Mouse (Mus musculus) forebrain, embryonic 11.5 days (tissue): ENCODE data around the gene Rgs18. TPM values are rescaled to one million over a fixed set of nuclear protein-coding genes. Genes with fewer than 3 reads are reported as not detected.

ENCODE experiments used
- ATAC-seq: fragments of 200-750 bp; cut with Nextera tagmentation; replicated peaks from 2 replicates; pipeline ENCODE4 v1.8.0; 2017; ENCODE audit warnings: moderate TSS enrichment; ENCODE audit not compliant: low FRiP score
- DNase-seq: peaks from one replicate; pipeline ENCODE4 v3.0.0-alpha.2; 2017; ENCODE audit warnings: low spot score
- H3K27ac ChIP-seq: fragments of 300-500 bp; sonication (generic); 2 replicates; pipeline ENCODE4 v1.5.1; 2014; ENCODE audit warnings: low read depth, low read length
- H3K27me3 ChIP-seq: fragments of 300-500 bp; sonication (generic); 2 replicates; pipeline ENCODE4 v1.6.1; 2014; ENCODE audit warnings: mild to moderate bottlenecking, low read length, mixed read lengths; ENCODE audit not compliant: control insufficient read depth, insufficient read depth
- H3K36me3 ChIP-seq: fragments of 300-500 bp; sonication (generic); 2 replicates; pipeline ENCODE4 v1.6.1; 2014; ENCODE audit warnings: mild to moderate bottlenecking, low read length, moderate library complexity, mixed read lengths; ENCODE audit not compliant: control insufficient read depth, insufficient read depth
- H3K4me1 ChIP-seq: fragments of 300-500 bp; sonication (generic); replicated peaks from 2 replicates; pipeline ENCODE4 v1.6.1; 2014; ENCODE audit warnings: low read length, mixed read lengths; ENCODE audit not compliant: control insufficient read depth, insufficient read depth
- H3K4me2 ChIP-seq: fragments of 300-500 bp; sonication (generic); 2 replicates; pipeline ENCODE4 v1.6.1; 2014; ENCODE audit warnings: low read depth, mild to moderate bottlenecking, low read length, moderate library complexity, mixed read lengths; ENCODE audit not compliant: severe bottlenecking
- H3K4me3 ChIP-seq: fragments of 300-500 bp; sonication (generic); 2 replicates; pipeline ENCODE4 v1.5.1; 2014; ENCODE audit warnings: low read depth, low read length
- H3K9ac ChIP-seq: fragments of 300-500 bp; sonication (generic); 2 replicates; pipeline ENCODE4 v1.6.1; 2014; ENCODE audit warnings: low read length
- H3K9me3 ChIP-seq: fragments of 300-500 bp; sonication (generic); 2 replicates; pipeline ENCODE4 v1.6.1; 2016; ENCODE audit warnings: low read length, mixed read lengths; ENCODE audit not compliant: control insufficient read depth
- WGBS: fragments of 180-500 bp; shearing (Covaris S2); extraction: QIAGEN DNeasy Blood & Tissue Kit; methylation state at CpG from one replicate; pipeline ENCODE4 v1.1.7; 2014; 5-methylcytosine and 5-hydroxymethylcytosine counted together
- polyA plus RNA-seq: library from polyadenylated mRNA; unstranded; fragments of >200 nt; fragmentation: Nextera tagmentation; extraction: Ambion mirVana; gene quantifications from 2 replicates; pipeline ENCODE4 v1.2.1, GENCODE M21; 2014

Gene Rgs18
- 1.8 and 2.1 TPM in 2 replicates for polyA plus RNA-seq

DNA sequence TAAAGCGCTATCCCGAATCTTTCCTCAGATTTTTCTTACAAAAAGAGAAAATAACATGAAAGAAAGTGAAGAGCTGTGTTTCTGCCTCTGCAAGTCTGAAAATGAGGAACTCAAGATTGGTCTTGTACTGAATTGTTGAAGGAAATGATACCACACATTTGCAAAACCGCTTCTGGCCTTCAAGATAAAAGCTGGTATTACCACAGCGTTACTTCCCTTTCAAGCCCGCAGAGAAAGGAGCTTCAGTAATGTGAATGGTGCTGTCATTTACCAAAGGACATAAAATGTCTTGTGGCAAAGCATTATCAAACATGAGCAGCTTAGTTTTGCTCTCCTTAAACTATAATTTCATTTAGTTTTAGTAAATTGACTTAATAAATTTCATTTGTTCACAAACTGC lies at the start of gene Rgs18:
Rgs18 (minus strand) TSS at position 105 of the 400 bp plus-strand sequence.
- no peak for DNase-seq
- ATAC-seq = no peak
- H3K4me2 ChIP-seq = no peak within 1 kb of the TSS
- 83% methylated on average over 5 of the region's 5 CpGs for WGBS
- H3K36me3 ChIP-seq = no peaks in the 10 kb centered on the region
- no peak within 1 kb of the TSS for H3K4me3 ChIP-seq
- H3K27ac ChIP-seq = no peak within 1 kb of the TSS
- no peak within 1 kb of the TSS for H3K9ac ChIP-seq
- no peaks in the 10 kb centered on the region for H3K27me3 ChIP-seq
- no peaks in the 10 kb centered on the region for H3K9me3 ChIP-seq
- no peaks in the 10 kb centered on the region for H3K4me1 ChIP-seq

DNA sequence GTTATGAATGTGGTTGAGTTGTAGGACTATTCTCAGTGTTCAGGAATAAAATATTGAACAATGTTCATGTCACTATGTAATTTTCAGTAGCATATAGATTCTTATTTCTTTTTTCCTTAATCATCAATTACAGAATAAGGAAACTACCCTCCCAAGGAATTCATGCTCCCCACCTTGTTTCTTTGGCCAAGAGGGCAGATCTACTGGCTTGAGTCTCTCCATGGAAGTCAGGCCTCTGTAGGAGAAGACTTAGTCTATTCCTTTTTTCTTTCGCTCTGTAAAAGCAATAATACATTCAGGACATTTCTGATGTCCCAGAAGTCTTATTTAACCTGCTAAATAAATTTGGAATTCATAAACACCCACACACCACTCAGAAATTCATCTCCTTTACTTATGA lies 841 bp downstream of the Rgs18 start:
- no peaks in the 10 kb centered on the region for H3K27me3 ChIP-seq
- DNase-seq = no peak
- no peak overlapping the region for H3K9ac ChIP-seq
- no peak overlapping the region for H3K4me2 ChIP-seq
- H3K4me3 ChIP-seq = no peak overlapping the region
- 69% methylated on average over 1 of the region's 1 CpGs for WGBS
- H3K9me3 ChIP-seq = no peaks in the 10 kb centered on the region
- H3K27ac ChIP-seq = no peak overlapping the region
- no peak for ATAC-seq
- H3K4me1 ChIP-seq = no peaks in the 10 kb centered on the region
- no peaks in the 10 kb centered on the region for H3K36me3 ChIP-seq

- H3K4me1 ChIP-seq = no peaks in the 10 kb centered on the region
- H3K9me3 ChIP-seq = no peaks in the 10 kb centered on the region
- no peak for DNase-seq
- H3K27ac ChIP-seq = no peak overlapping the region
- no peak for ATAC-seq
- no peaks in the 10 kb centered on the region for H3K36me3 ChIP-seq
- no peak overlapping the region for H3K4me2 ChIP-seq
- no peaks in the 10 kb centered on the region for H3K27me3 ChIP-seq
- WGBS = 69% methylated on average over 2 of the region's 2 CpGs
- H3K9ac ChIP-seq = no peak overlapping the region
- H3K4me3 ChIP-seq = no peak overlapping the region
Observed at GRCm38 (mm10) chr1:144766218-144766617, 9.0 kb downstream of the Rgs18 start.

DNA sequence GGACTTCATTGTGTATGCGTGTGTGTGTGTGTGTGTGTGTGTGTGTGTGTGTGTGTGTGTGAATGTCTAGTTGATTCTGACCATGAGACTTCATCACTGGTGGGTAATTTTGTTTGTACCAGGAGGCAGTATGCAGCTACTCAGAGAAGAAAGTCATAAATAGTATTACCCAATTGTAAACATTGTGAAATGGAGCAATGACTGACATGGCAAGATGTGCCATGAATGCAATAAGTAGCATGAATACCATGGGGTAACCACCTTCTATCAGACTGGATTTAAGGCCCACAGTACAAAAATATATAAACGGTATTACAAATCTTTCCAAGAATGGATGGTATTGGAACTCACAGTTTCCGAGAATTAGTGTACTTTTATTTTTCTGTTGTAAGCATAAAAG lies 14.4 kb downstream of the Rgs18 start:
- Histone ChIP-seq H3K9me3 (no peaks in the 10 kb centered on the region), H3K27me3 (no peaks in the 10 kb centered on the region), H3K4me1 (no peaks in the 10 kb centered on the region), H3K9ac (no peak overlapping the region), H3K4me3 (no peak overlapping the region), H3K36me3 (no peaks in the 10 kb centered on the region), H3K27ac (no peak overlapping the region), H3K4me2 (no peak overlapping the region)
- ATAC-seq (no peak), DNase-seq (no peak)
- WGBS = 97% methylated on average over 3 of the region's 3 CpGs

GRCm38 (mm10) chr1:144750763-144751162 lies 24.5 kb downstream of the Rgs18 start:
- ATAC-seq (no peak), DNase-seq (no peak)
- no peaks in the 10 kb centered on the region for H3K9me3 ChIP-seq
- H3K27ac ChIP-seq = no peak overlapping the region
- 83% methylated on average over 3 of the region's 3 CpGs for WGBS
- H3K9ac ChIP-seq = no peak overlapping the region
- H3K27me3 ChIP-seq = no peaks in the 10 kb centered on the region
- H3K4me1 ChIP-seq = no peaks in the 10 kb centered on the region
- H3K4me3 ChIP-seq = no peak overlapping the region
- no peaks in the 10 kb centered on the region for H3K36me3 ChIP-seq
- H3K4me2 ChIP-seq = no peak overlapping the region

DNA sequence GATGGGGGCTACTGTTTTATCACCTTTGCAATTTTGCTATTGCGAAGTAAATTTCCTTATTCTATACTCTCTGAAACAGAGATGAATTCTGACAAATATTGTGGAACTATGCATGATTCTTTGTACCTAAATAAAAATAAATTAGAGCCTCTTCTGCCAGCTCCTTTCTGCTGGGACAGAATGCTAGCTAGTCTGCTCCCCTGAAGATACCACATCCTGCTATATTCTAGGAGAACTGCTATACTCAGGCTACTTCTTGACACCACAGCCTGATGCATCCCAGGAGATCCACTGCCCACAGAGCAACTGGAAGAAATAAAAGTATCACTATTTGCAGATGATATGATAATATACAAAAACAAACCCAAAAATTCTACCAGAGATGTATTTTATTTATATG lies 29.1 kb downstream of the Rgs18 start:
- DNase-seq (no peak), ATAC-seq (no peak)
- H3K4me2 ChIP-seq = no peak overlapping the region
- no peak overlapping the region for H3K4me3 ChIP-seq
- no peak overlapping the region for H3K27ac ChIP-seq
- H3K36me3 ChIP-seq = no peaks in the 10 kb centered on the region
- H3K27me3 ChIP-seq = no peaks in the 10 kb centered on the region
- H3K9ac ChIP-seq = no peak overlapping the region
- H3K9me3 ChIP-seq = no peaks in the 10 kb centered on the region
- 92% methylated on average over 1 of the region's 1 CpGs for WGBS
- H3K4me1 ChIP-seq = no peaks in the 10 kb centered on the region

GRCm38 (mm10) chr1:144737739-144738138 lies 37.5 kb downstream of the Rgs18 start:
- DNase-seq (no peak), ATAC-seq (no peak)
- H3K27me3 ChIP-seq = no peaks in the 10 kb centered on the region
- no peaks in the 10 kb centered on the region for H3K36me3 ChIP-seq
- H3K4me1 ChIP-seq = no peaks in the 10 kb centered on the region
- WGBS = 81% methylated on average over 6 of the region's 6 CpGs
- H3K9ac ChIP-seq = no peak overlapping the region
- no peaks in the 10 kb centered on the region for H3K9me3 ChIP-seq
- no peak overlapping the region for H3K4me3 ChIP-seq
- H3K4me2 ChIP-seq = no peak overlapping the region
- H3K27ac ChIP-seq = no peak overlapping the region

DNA sequence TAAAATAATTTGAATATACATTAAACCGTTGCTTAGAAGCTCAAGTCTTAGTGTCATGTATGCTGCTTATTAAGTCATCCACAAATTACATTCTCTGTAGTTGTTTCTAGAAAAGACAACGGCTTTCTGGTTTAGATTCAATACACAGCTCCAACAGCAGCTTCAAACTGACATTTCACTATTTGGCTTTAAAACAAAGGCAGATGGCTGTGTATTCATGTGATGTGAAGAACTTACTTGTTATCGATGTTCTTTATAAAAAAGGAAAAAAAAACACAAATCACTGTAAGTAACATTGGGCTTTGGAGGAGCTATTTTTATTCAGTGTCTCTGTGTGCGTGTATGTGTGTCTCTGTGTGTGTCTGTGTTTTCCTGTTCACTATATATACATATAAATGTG lies 54.5 kb downstream of the Rgs18 start:
- Histone ChIP-seq H3K4me2 (no peak overlapping the region), H3K9ac (no peak overlapping the region), H3K4me1 (no peaks in the 10 kb centered on the region), H3K36me3 (no peaks in the 10 kb centered on the region), H3K4me3 (no peak overlapping the region), H3K27ac (no peak overlapping the region), H3K9me3 (no peaks in the 10 kb centered on the region), H3K27me3 (no peaks in the 10 kb centered on the region)
- no peak for DNase-seq
- no peak for ATAC-seq
- WGBS = 89% methylated on average over 4 of the region's 4 CpGs

DNA sequence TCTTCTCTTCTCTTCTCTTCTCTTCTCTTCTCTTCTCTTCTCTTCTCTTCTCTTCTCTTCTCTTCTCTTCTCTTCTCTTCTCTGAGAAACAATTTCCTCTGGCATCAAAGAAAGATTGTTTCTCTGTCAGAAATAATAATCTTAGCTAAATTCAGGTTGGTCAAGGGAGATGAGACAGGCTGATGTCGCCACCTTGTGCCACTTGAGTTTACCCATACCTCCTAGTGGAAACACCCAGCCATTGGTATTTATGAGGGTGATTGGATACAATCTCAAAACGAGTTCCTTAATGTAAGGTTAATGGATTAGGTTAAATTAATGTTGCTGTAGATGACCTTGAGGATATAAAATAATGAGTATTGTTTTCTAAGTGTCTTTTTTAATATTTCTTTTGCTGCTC lies 70.9 kb downstream of the Rgs18 start:
- no peak overlapping the region for H3K27ac ChIP-seq
- H3K27me3 ChIP-seq = no peaks in the 10 kb centered on the region
- DNase-seq (no peak), ATAC-seq (no peak)
- no peaks in the 10 kb centered on the region for H3K9me3 ChIP-seq
- no peak overlapping the region for H3K4me2 ChIP-seq
- H3K36me3 ChIP-seq = no peaks in the 10 kb centered on the region
- H3K4me1 ChIP-seq = no peaks in the 10 kb centered on the region
- WGBS = 60% methylated on average over 2 of the region's 2 CpGs
- no peak overlapping the region for H3K4me3 ChIP-seq
- H3K9ac ChIP-seq = no peak overlapping the region
